Mouse (Mus musculus): Measurements from ENCODE around the gene Idnk. TPM values are rescaled to one million over a fixed set of nuclear protein-coding genes. Genes with fewer than 3 reads are reported as not detected.
"Not testable (repeated sequence)": the region's sequence is repeated elsewhere in the genome, so short reads cannot be mapped to it uniquely, and the experiment has no call there.

Gene Idnk
- total RNA-seq, 2 experiments from 2014 or later: 32.6 to 43.7 TPM

- no peak for ATAC-seq (replicated peaks; ENCODE audit: low FRiP score, low TSS enrichment, poor library complexity, severe bottlenecking)
Measured at GRCm38 (mm10) chr13:58129687-58130246, 27.7 kb upstream of the Idnk start.

- no peak for ATAC-seq (replicated peaks; ENCODE audit: low FRiP score, low TSS enrichment, poor library complexity, severe bottlenecking)
Measured at GRCm38 (mm10) chr13:58131692-58132091, 25.8 kb upstream of the Idnk start.

GRCm38 (mm10) chr13:58146603-58147002 lies 10.8 kb upstream of the Idnk start:
- ATAC-seq (replicated peaks; ENCODE audit: low FRiP score, low TSS enrichment, poor library complexity, severe bottlenecking): not testable (repeated sequence)

- no peak for ATAC-seq (replicated peaks; ENCODE audit: low FRiP score, low TSS enrichment, poor library complexity, severe bottlenecking)
Measured at GRCm38 (mm10) chr13:58147760-58148159, 9.7 kb upstream of the Idnk start.

- peak; percentile 97 for ATAC-seq (replicated peaks; ENCODE audit: low FRiP score, low TSS enrichment, poor library complexity, severe bottlenecking)
Measured at GRCm38 (mm10) chr13:58148256-58148831, 9.1 kb upstream of the Idnk start.

GRCm38 (mm10) chr13:58149033-58149558 lies 8.4 kb upstream of the Idnk start:
- ATAC-seq (replicated peaks; ENCODE audit: low FRiP score, low TSS enrichment, poor library complexity, severe bottlenecking): peak; percentile 68

- ATAC-seq (replicated peaks; ENCODE audit: low FRiP score, low TSS enrichment, poor library complexity, severe bottlenecking): no peak
Measured at GRCm38 (mm10) chr13:58149629-58150028, 7.8 kb upstream of the Idnk start.

- no peak for ATAC-seq (replicated peaks; ENCODE audit: low FRiP score, low TSS enrichment, poor library complexity, severe bottlenecking)
Measured at GRCm38 (mm10) chr13:58150442-58150841, 7.0 kb upstream of the Idnk start.

GRCm38 (mm10) chr13:58156031-58156430 lies 1.4 kb upstream of the Idnk start:
- ATAC-seq (replicated peaks; ENCODE audit: low FRiP score, low TSS enrichment, poor library complexity, severe bottlenecking): 0 out of 2 replicates have a peak, but pooled peaks have one; percentile 21

- 0 out of 2 replicates have a peak, but pooled peaks have one; percentile 32 for ATAC-seq (replicated peaks; ENCODE audit: low FRiP score, low TSS enrichment, poor library complexity, severe bottlenecking)
Measured at GRCm38 (mm10) chr13:58157036-58157435, 413 bp upstream of the Idnk start.

- ATAC-seq (replicated peaks; ENCODE audit: low FRiP score, low TSS enrichment, poor library complexity, severe bottlenecking): peak; percentile 81
Measured at GRCm38 (mm10) chr13:58158099-58158912, 857 bp downstream of the Idnk start.

- ATAC-seq (replicated peaks; ENCODE audit: low FRiP score, low TSS enrichment, poor library complexity, severe bottlenecking): no peak
Measured at GRCm38 (mm10) chr13:58160761-58161160, 3.3 kb downstream of the Idnk start.

- no peak for ATAC-seq (replicated peaks; ENCODE audit: low FRiP score, low TSS enrichment, poor library complexity, severe bottlenecking)
Measured at GRCm38 (mm10) chr13:58163343-58163742, 5.9 kb downstream of the Idnk start.

GRCm38 (mm10) chr13:58168119-58168518 lies 10.7 kb downstream of the Idnk start:
- peak; percentile 72 for ATAC-seq (replicated peaks; ENCODE audit: low FRiP score, low TSS enrichment, poor library complexity, severe bottlenecking)

GRCm38 (mm10) chr13:58176105-58176504 lies 18.7 kb downstream of the Idnk start:
- ATAC-seq (replicated peaks; ENCODE audit: low FRiP score, low TSS enrichment, poor library complexity, severe bottlenecking): no peak

GRCm38 (mm10) chr13:58177511-58178208 lies 20.2 kb downstream of the Idnk start:
- no peak for ATAC-seq (replicated peaks; ENCODE audit: low FRiP score, low TSS enrichment, poor library complexity, severe bottlenecking)

- ATAC-seq (replicated peaks; ENCODE audit: low FRiP score, low TSS enrichment, poor library complexity, severe bottlenecking): no peak
Measured at GRCm38 (mm10) chr13:58181607-58182551, 24.4 kb downstream of the Idnk start.

- ATAC-seq (replicated peaks; ENCODE audit: low FRiP score, low TSS enrichment, poor library complexity, severe bottlenecking): no peak
Measured at GRCm38 (mm10) chr13:58184111-58184510, 26.7 kb downstream of the Idnk start.

- ATAC-seq (replicated peaks; ENCODE audit: low FRiP score, low TSS enrichment, poor library complexity, severe bottlenecking): no peak
Measured at GRCm38 (mm10) chr13:58186281-58186680, 28.8 kb downstream of the Idnk start.

All from megakaryocyte-erythroid progenitor cell, adult 5-6 weeks (primary cell).